Mouse (Mus musculus) heart, postnatal 14 days (tissue): Measurements from ENCODE around the gene Gm20388. TPM values are rescaled to one million over a fixed set of nuclear protein-coding genes. Genes with fewer than 3 reads are reported as not detected.
A peak's percentile ranks its signal among the peaks of the same experiment; 100 is the strongest.

Source experiments
- DNase-seq, 2 experiments: peaks; one replicate each; pipeline ENCODE4 v3.0.0; 2021 to 2022
- intact Hi-C: fragments of 180-260 bp; cut with DNase I; formaldehyde crosslinking; loops from one replicate; pipeline ENCODE4 v1.15.1; 2025
- total RNA-seq, 2 experiments: library from RNA; stranded (reverse); gene quantifications; 2 replicates each; pipeline ENCODE4 v1.2.3; 2021

Gm20388 gene
- total RNA-seq, 2 experiments from 2014 or later, result 0.24 TPM; not detected in 1

- no peak for DNase-seq
- intact Hi-C loops, result no loop called here
Measured at GRCm38 (mm10) chr8:122116716-122117357, 2206.2 kb downstream of the Gm20388 start.

GRCm38 (mm10) chr8:122118097-122118496, 2207.5 kb downstream of the Gm20388 start:
- no peak for DNase-seq
- intact Hi-C loops, result no loop called here

- DNase-seq, result no peak
Measured at GRCm38 (mm10) chr8:122118536-122118935, 2207.9 kb downstream of the Gm20388 start.

GRCm38 (mm10) chr8:122124326-122124725, 2213.7 kb downstream of the Gm20388 start:
- intact Hi-C loops, result no loop called here
- no peak for DNase-seq

More at GRCm38 (mm10) chr8:122118536-122118935, 2207.9 kb downstream of the Gm20388 start:
- intact Hi-C loops, result no loop called here

GRCm38 (mm10) chr8:122126659-122127058, 2216.0 kb downstream of the Gm20388 start:
- no peak for DNase-seq

GRCm38 (mm10) chr8:122134121-122134529, 2223.5 kb downstream of the Gm20388 start:
- intact Hi-C loops, result no loop called here
- peak; percentile 39 to 43 for DNase-seq

More at GRCm38 (mm10) chr8:122126659-122127058, 2216.0 kb downstream of the Gm20388 start:
- intact Hi-C loops, result no loop called here

- DNase-seq, result no peak
- intact Hi-C loops, result no loop called here
Measured at GRCm38 (mm10) chr8:122135494-122135893, 2224.9 kb downstream of the Gm20388 start.

- DNase-seq, result peak; percentile 87 to 92
- intact Hi-C loops, result loop anchor here (1.0 kb wide), 1 partner anchor 161 kb away; no protein-coding TSS in a partner anchor
Measured at GRCm38 (mm10) chr8:122139784-122140183, 2229.1 kb downstream of the Gm20388 start.

- intact Hi-C loops, result no loop called here
- no peak for DNase-seq
Measured at GRCm38 (mm10) chr8:122140411-122140810, 2229.8 kb downstream of the Gm20388 start.

- peak in 1 of 2 experiments; percentile 29 for DNase-seq
- intact Hi-C loops, result loop anchor here (2.0 kb wide), 1 partner anchor 88 kb away; no protein-coding TSS in a partner anchor
Measured at GRCm38 (mm10) chr8:122142428-122142827, 2231.8 kb downstream of the Gm20388 start.

GRCm38 (mm10) chr8:122143231-122143630, 2232.6 kb downstream of the Gm20388 start:
- intact Hi-C loops, result loop anchor here (1.0 to 2.0 kb wide), 2 partner anchors 88 to 91 kb away; no protein-coding TSS in a partner anchor
- DNase-seq, result peak in 1 of 2 experiments; percentile 33

- DNase-seq, result peak; percentile 31 to 44
Measured at GRCm38 (mm10) chr8:122144729-122145311, 2234.2 kb downstream of the Gm20388 start.

GRCm38 (mm10) chr8:122149045-122149444, 2238.4 kb downstream of the Gm20388 start:
- DNase-seq, result no peak
- intact Hi-C loops, result no loop called here

More at GRCm38 (mm10) chr8:122144729-122145311, 2234.2 kb downstream of the Gm20388 start:
- intact Hi-C loops, result no loop called here

GRCm38 (mm10) chr8:122149606-122150005, 2239.0 kb downstream of the Gm20388 start:
- DNase-seq, result no peak
- intact Hi-C loops, result no loop called here

GRCm38 (mm10) chr8:122151541-122151940, 2240.9 kb downstream of the Gm20388 start:
- intact Hi-C loops, result no loop called here

GRCm38 (mm10) chr8:122155082-122155643, 2244.5 kb downstream of the Gm20388 start:
- intact Hi-C loops, result no loop called here
- DNase-seq, result peak in 1 of 2 experiments; percentile 43

More at GRCm38 (mm10) chr8:122151541-122151940, 2240.9 kb downstream of the Gm20388 start:
- no peak for DNase-seq

- intact Hi-C loops, result no loop called here
- no peak for DNase-seq
Measured at GRCm38 (mm10) chr8:122155964-122156363, 2245.3 kb downstream of the Gm20388 start.

GRCm38 (mm10) chr8:122157689-122158088, 2247.0 kb downstream of the Gm20388 start:
- no peak for DNase-seq
- intact Hi-C loops, result no loop called here

GRCm38 (mm10) chr8:122160165-122160564, 2249.5 kb downstream of the Gm20388 start:
- DNase-seq, result no peak
- intact Hi-C loops, result no loop called here

GRCm38 (mm10) chr8:122162992-122163391, 2252.4 kb downstream of the Gm20388 start:
- peak; percentile 85 to 92 for DNase-seq
- intact Hi-C loops, result loop anchor here (1.0 to 2.0 kb wide), 2 partner anchors 67 to 98 kb away; no protein-coding TSS in a partner anchor

GRCm38 (mm10) chr8:122167204-122167860, 2256.7 kb downstream of the Gm20388 start:
- no peak for DNase-seq
- intact Hi-C loops, result no loop called here
